Mouse (Mus musculus) gonadal fat pad, adult 2 months (tissue): ENCODE results near the gene Tbc1d16. TPM values are rescaled to one million over a fixed set of nuclear protein-coding genes. Genes with fewer than 3 reads are reported as not detected.

Experiments used
- DNase-seq: peaks from one replicate; pipeline ENCODE4 v3.0.0-alpha.2; 2012; ENCODE audit warnings: low read depth
- polyA plus RNA-seq: library from polyadenylated mRNA; depleted of rRNA; stranded (reverse); fragments of >200 nt; gene quantifications from 2 replicates; pipeline ENCODE4 v1.2.3, GENCODE M21; 2012

Tbc1d16 gene
- polyA plus RNA-seq, 1 experiment: 10.6 TPM

GRCm38 (mm10) chr11:119236354-119236753, 8.1 kb upstream of the Tbc1d16 start:
- DNase-seq: no peak

GRCm38 (mm10) chr11:119235596-119235995, 7.3 kb upstream of the Tbc1d16 start:
- DNase-seq: no peak

DNA sequence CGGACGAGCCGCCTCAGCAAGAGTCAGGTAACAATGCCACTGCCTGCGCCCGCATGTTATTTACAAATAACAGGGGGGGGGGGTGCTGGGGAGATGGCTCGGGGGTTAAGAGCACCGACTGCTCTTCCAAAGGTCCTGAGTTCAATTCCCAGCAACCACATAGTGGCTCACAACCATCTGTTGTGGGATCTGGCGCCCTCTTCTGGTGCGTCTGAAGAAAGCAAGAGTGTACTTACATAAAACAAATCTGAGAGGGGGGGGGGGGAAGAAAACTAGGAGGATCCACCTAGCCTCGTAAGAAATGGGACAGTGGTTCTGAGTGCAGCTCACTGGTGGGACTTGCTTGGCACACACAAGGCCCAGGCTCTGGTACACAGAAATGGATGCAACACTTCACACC, 6.5 kb upstream of the Tbc1d16 start:
- DNase-seq: no peak

GRCm38 (mm10) chr11:119228846-119229626, 737 bp upstream of the Tbc1d16 start:
- no peak for DNase-seq

DNA sequence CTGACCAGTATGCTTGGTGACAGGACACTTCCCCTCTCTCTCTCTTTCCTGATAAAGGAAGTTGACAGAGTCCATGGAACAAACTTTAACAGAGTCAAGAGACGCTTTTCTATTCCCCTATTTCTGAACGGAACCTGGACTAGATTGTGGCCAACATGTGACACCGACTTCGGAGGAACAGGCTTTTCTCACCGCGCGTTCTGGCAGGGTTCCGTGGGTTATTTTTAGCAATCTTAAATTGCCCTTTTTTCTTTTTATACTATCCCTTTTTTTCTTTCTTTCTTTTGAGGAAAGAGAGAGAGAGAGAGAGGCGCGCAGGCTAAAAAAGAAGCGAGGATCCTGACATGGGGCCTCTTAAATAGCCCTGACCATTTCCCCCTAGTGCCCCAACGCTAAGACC, 708 bp downstream of the Tbc1d16 start:
- DNase-seq: no peak

GRCm38 (mm10) chr11:119225634-119226033, 2.7 kb downstream of the Tbc1d16 start:
- DNase-seq: no peak

DNA sequence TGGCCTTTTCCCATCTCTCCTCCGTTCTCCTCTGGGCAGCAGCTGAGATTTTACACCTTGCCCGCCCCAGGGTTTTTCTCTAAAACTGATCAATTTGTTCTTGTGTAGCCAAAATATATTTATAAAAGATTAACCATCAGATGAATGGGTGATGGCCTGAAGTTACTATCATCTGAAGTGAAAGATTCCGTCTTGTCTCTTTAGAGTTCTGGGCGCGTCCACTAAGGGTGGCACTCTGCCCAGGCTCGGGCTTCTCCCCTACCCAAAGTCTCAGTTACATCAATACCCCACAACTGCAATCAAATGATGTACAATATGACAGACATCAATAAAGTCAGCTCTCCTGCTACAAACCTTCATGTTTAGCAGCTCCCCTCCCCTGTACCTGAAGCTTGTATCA, 3.4 kb downstream of the Tbc1d16 start:
- DNase-seq: no peak

GRCm38 (mm10) chr11:119223124-119223890, 5.0 kb downstream of the Tbc1d16 start:
- DNase-seq: no peak

DNA sequence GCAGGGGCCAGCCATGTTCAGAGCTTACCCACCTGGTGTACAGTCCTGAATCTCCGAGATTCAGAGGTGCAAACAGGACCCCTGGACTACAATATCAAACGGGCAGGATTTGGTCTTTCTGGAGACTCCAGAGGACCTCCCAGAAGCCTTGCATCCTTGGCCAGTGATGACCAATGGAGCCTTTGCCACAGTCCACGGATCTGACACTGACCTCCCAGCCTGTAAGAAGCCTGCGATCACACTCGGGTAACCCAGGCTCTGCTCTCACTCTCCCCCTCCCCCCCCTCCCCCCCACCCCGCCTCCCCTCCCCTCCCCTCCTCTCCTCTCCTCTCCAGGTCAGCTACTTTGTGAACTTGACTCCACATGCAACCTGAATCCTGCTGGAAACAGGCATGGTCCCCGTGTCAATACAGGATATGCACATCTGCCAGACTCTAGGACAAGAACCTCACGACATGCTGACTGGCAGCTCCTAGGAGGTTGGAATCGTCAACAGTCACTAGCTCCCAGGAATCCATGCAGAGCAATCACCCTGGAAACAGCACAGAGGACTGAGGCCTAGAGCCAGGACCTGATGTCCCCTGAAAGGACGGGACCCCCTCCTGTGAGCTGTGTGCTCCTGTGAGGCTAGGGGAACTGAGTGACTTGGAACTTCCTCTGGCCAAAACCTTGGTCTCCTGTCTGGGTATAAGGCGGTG, 6.3 kb downstream of the Tbc1d16 start:
- no peak for DNase-seq

GRCm38 (mm10) chr11:119219816-119220465, 8.4 kb downstream of the Tbc1d16 start:
- no peak for DNase-seq

DNA sequence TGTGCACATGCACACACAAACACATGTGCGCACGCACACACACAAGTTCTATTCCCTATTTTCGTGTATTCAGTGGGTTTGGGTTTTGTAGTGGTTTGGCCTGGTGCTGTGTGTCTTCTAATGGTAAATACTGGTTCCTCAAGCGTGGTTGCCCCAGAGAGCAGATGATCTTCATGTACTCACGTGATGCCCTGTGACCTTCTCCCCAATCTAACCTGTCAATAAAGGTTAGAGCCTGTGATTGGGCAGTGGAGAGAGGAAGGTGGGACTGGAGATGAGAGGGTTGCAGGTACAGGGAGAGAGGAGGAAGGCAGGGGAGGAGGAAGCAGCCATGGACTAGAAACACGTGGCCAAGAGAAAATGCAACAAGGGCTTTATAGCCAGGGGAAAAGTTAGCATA, 10.4 kb downstream of the Tbc1d16 start:
- no peak for DNase-seq

- no peak for DNase-seq
Measured at GRCm38 (mm10) chr11:119215905-119216507, 12.3 kb downstream of the Tbc1d16 start.

- no peak for DNase-seq
Measured at GRCm38 (mm10) chr11:119215038-119215904, 13.0 kb downstream of the Tbc1d16 start.

GRCm38 (mm10) chr11:119213166-119213885, 15.0 kb downstream of the Tbc1d16 start:
- no peak for DNase-seq

GRCm38 (mm10) chr11:119211604-119212309, 16.5 kb downstream of the Tbc1d16 start:
- no peak for DNase-seq

- no peak for DNase-seq
Measured at GRCm38 (mm10) chr11:119210321-119211100, 17.8 kb downstream of the Tbc1d16 start.

GRCm38 (mm10) chr11:119209371-119210025, 18.8 kb downstream of the Tbc1d16 start:
- DNase-seq: no peak

DNA sequence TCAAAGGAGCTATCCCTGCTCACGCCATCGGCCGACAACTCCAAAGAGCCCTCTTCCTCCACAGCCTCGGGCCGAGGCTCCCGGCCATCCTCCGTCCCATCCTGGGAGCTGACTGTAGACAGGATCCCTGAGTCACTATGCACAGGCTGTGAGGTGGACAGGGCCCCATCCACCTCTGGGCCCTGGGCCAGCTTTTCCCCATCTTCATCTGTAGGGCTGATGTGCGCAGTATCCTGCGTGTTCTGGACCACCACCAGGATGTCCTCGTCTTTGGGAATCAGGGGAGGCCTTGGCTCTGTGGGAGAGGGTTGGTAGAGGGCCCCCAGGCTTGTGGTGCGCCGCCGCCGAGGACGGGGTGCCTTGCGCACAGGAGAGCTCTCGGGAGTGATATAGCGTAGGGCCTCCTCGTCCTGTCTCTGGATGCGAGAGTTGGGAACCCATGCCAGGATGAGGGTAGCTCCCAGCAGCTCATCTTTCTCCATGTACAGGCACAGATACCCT, 19.4 kb downstream of the Tbc1d16 start:
- no peak for DNase-seq
